Comparison of ENCODE assay signal across 8 mouse cellular contexts in genomic region chr19:36815396-36816271, GRCm38 (mm10). TPM values are rescaled to one million over a fixed set of nuclear protein-coding genes. Genes with fewer than 3 reads are reported as not detected.
DNase-seq lines count a peak whose midpoint lies in the region.

No protein-coding gene starts in this region.

- peak overlapping the region; percentile 35 for H3K4me3 ChIP-seq in erythroblast, embryonic 14.5 days (replicated peaks)
- H3K4me3 ChIP-seq in hindbrain, embryonic 10.5 days: peak overlapping the region; percentile 33

- 19% methylated on average over 32 of the region's 32 CpGs for WGBS in hindbrain, embryonic 10.5 days

- peak; percentile 36 for DNase-seq in adrenal gland, postnatal 14 days
- no peak for DNase-seq in adrenal gland, postnatal 25 days
- DNase-seq in brain, adult 2 months (ENCODE audit: low read depth, low spot score): peak; percentile 86
- peak; percentile 34 for DNase-seq in hindbrain, embryonic 10.5 days (ENCODE audit: low spot score)
- DNase-seq in layer of hippocampus, adult 9-10 months (ENCODE audit: low spot score): peak; percentile 59
- peak; percentile 48 for DNase-seq in lung, postnatal 14 days
- DNase-seq in right cerebral cortex, postnatal 36 days (ENCODE audit: low spot score in 2 of 2): peak; percentile 12 to 28

- H3K27ac ChIP-seq in hindbrain, embryonic 10.5 days: peak overlapping the region; percentile 60

- no peaks in the 10 kb centered on the region for H3K9me3 ChIP-seq in erythroblast, embryonic 14.5 days (ENCODE audit: control insufficient read depth, low read length)
- H3K9me3 ChIP-seq in hindbrain, embryonic 10.5 days: no peaks in the 10 kb centered on the region

- peaks cover 20% of the 10 kb centered on the region for H3K4me1 ChIP-seq in erythroblast, embryonic 14.5 days (ENCODE audit: control insufficient read depth)
- peaks cover 18% of the 10 kb centered on the region for H3K4me1 ChIP-seq in hindbrain, embryonic 10.5 days (replicated peaks)

- H3K27me3 ChIP-seq in erythroblast, embryonic 14.5 days (ENCODE audit: control insufficient read depth): peaks cover 9% of the 10 kb centered on the region
- peaks cover 3% of the 10 kb centered on the region; the same call in 1 of the 2 replicates for H3K27me3 ChIP-seq in hindbrain, embryonic 10.5 days (ENCODE audit: insufficient read depth, poor library complexity, severe bottlenecking)

- H3K36me3 ChIP-seq in erythroblast, embryonic 14.5 days (ENCODE audit: control insufficient read depth): no peaks in the 10 kb centered on the region
- no peaks in the 10 kb centered on the region for H3K36me3 ChIP-seq in hindbrain, embryonic 10.5 days

RNA-seq across cellular contexts. Expression of gene Tnks2, which starts 18.4 kb away (rescaled TPM):
- 111 and 124 TPM in 2 replicates for total RNA-seq in adrenal gland, postnatal 14 days (2021)
- total RNA-seq in adrenal gland, postnatal 25 days (2021): 109 and 135 TPM in 2 replicates
- 0.12 and 0.34 TPM in 2 replicates for polyA plus RNA-seq in erythroblast, embryonic 14.5 days (2012)
- 53.6 and 58.3 TPM in 2 replicates for polyA plus RNA-seq in hindbrain, embryonic 10.5 days (2016; fragmentation: Nextera tagmentation; extraction: Ambion mirVana)
